Mouse (Mus musculus): Measurements from ENCODE around the gene Mcm6.

GRCm38 (mm10) chr1:128282924-128283323 is 76.5 kb downstream of the Mcm6 start:
- TF ChIP-seq CTCF (IDR thresholded peaks at IDR 0.05; ENCODE audit: control insufficient read depth, insufficient read depth, insufficient read length) (no peak), FOSL1 (IDR thresholded peaks at IDR 0.05; ENCODE audit: insufficient read depth, low read length, poor library complexity, severe bottlenecking) (no peak), MYOD1 (IDR thresholded peaks at IDR 0.05; ENCODE audit: control insufficient read depth, insufficient read length, low read depth) (no peak), MYOG (IDR thresholded peaks at IDR 0.05; ENCODE audit: control insufficient read depth, extremely low read depth, insufficient read length) (no peak), USF1 (IDR thresholded peaks at IDR 0.05; ENCODE audit: low read depth) (no peak), MAX (IDR thresholded peaks at IDR 0.05) (no peak), CEBPB (IDR thresholded peaks at IDR 0.05; ENCODE audit: low read depth) (no peak)

All from C2C12 (cell line).